Mouse (Mus musculus) lung, embryonic 16.5 days (tissue): ENCODE results near the gene Ugt1a6b. TPM values are rescaled to one million over a fixed set of nuclear protein-coding genes. Genes with fewer than 3 reads are reported as not detected.
A peak's percentile ranks its signal among the peaks of the same experiment; 100 is the strongest.

Source experiments
- ATAC-seq: fragments of 200-750 bp; cut with Nextera tagmentation; 2 replicates; pipeline ENCODE4 v1.8.0; 2017; ENCODE audit warnings: low read depth, mild to moderate bottlenecking, moderate library complexity
- H3K27ac ChIP-seq: fragments of 300-500 bp; sonication (generic); 2 replicates; pipeline ENCODE4 v1.5.1; 2014; ENCODE audit warnings: mild to moderate bottlenecking, control low read depth, low read length
- H3K27me3 ChIP-seq: fragments of 300-500 bp; sonication (generic); 2 replicates; pipeline ENCODE4 v1.6.1; 2014; ENCODE audit warnings: low read depth, low read length, mixed read lengths; ENCODE audit not compliant: control insufficient read depth, insufficient read depth
- H3K36me3 ChIP-seq: fragments of 300-500 bp; sonication (generic); 2 replicates; pipeline ENCODE4 v1.6.1; 2014; ENCODE audit warnings: low read length; ENCODE audit not compliant: control insufficient read depth, insufficient read depth
- H3K4me1 ChIP-seq: fragments of 300-500 bp; sonication (generic); replicated peaks from 2 replicates; pipeline ENCODE4 v1.6.1; 2014; ENCODE audit warnings: low read length, mixed read lengths; ENCODE audit not compliant: control insufficient read depth, insufficient read depth
- H3K4me2 ChIP-seq: fragments of 300-500 bp; sonication (generic); 2 replicates; pipeline ENCODE4 v1.6.1; 2014; ENCODE audit warnings: low read depth, low read length, control low read depth
- H3K4me3 ChIP-seq: fragments of 300-500 bp; sonication (generic); 2 replicates; pipeline ENCODE4 v1.5.1; 2014; ENCODE audit warnings: mild to moderate bottlenecking, low read length, control low read depth
- H3K9ac ChIP-seq: fragments of 300-500 bp; sonication (generic); 2 replicates; pipeline ENCODE4 v1.6.1; 2014; ENCODE audit warnings: low read length, control low read depth
- H3K9me3 ChIP-seq: fragments of 300-500 bp; sonication (generic); 2 replicates; pipeline ENCODE4 v1.6.1; 2016; ENCODE audit warnings: low read length; ENCODE audit not compliant: control insufficient read depth
- WGBS: fragments of 180-500 bp; shearing (Covaris S2); extraction: QIAGEN DNeasy Blood & Tissue Kit; methylation state at CpG from one replicate; pipeline ENCODE4 v1.1.7; 2014; 5-methylcytosine and 5-hydroxymethylcytosine counted together
- polyA plus RNA-seq: library from polyadenylated mRNA; unstranded; fragments of >200 nt; fragmentation: Nextera tagmentation; extraction: Ambion mirVana; gene quantifications from 2 replicates; pipeline ENCODE4 v1.2.1, GENCODE M21; 2015

Ugt1a6b gene
- polyA plus RNA-seq, 1 experiment from 2014 or later = 0.43 TPM

- no peak for ATAC-seq
- no peak overlapping the region for H3K27ac ChIP-seq
- H3K9ac ChIP-seq = no peak overlapping the region
- no peak overlapping the region for H3K4me3 ChIP-seq
- no peaks in the 10 kb centered on the region for H3K36me3 ChIP-seq
- H3K4me2 ChIP-seq = no peak overlapping the region
- peaks cover 90% of the 10 kb centered on the region for H3K9me3 ChIP-seq
- no peaks in the 10 kb centered on the region for H3K4me1 ChIP-seq
- WGBS = 58% methylated on average over 11 of the region's 11 CpGs
- no peaks in the 10 kb centered on the region for H3K27me3 ChIP-seq
Observed at GRCm38 (mm10) chr1:88235046-88235893, 132.2 kb downstream of the Ugt1a6b start.

GRCm38 (mm10) chr1:88235894-88236415 lies 132.9 kb downstream of the Ugt1a6b start:
- H3K9me3 ChIP-seq = peaks cover 90% of the 10 kb centered on the region
- no peaks in the 10 kb centered on the region for H3K4me1 ChIP-seq
- ATAC-seq = no peak

GRCm38 (mm10) chr1:88237311-88237710 lies 134.3 kb downstream of the Ugt1a6b start:
- no peak overlapping the region for H3K4me3 ChIP-seq
- no peak overlapping the region for H3K27ac ChIP-seq
- peaks cover 81% of the 10 kb centered on the region for H3K9me3 ChIP-seq
- no peaks in the 10 kb centered on the region for H3K36me3 ChIP-seq
- 70% methylated on average over 5 of the region's 5 CpGs for whole genome bisulfite sequencing
- H3K4me2 ChIP-seq = no peak overlapping the region
- H3K27me3 ChIP-seq = no peaks in the 10 kb centered on the region
- H3K9ac ChIP-seq = no peak overlapping the region
- H3K4me1 ChIP-seq = no peaks in the 10 kb centered on the region
- ATAC-seq = no peak

More at GRCm38 (mm10) chr1:88235894-88236415, 132.9 kb downstream of the Ugt1a6b start:
- H3K27me3 ChIP-seq = no peaks in the 10 kb centered on the region
- no peak overlapping the region for H3K27ac ChIP-seq
- whole genome bisulfite sequencing = 58% methylated on average over 4 of the region's 4 CpGs
- no peak overlapping the region for H3K4me3 ChIP-seq
- H3K4me2 ChIP-seq = no peak overlapping the region
- H3K36me3 ChIP-seq = no peaks in the 10 kb centered on the region
- no peak overlapping the region for H3K9ac ChIP-seq

- no peaks in the 10 kb centered on the region for H3K4me1 ChIP-seq
- 75% methylated on average over 6 of the region's 6 CpGs for WGBS
- no peaks in the 10 kb centered on the region for H3K27me3 ChIP-seq
- no peaks in the 10 kb centered on the region for H3K36me3 ChIP-seq
- no peak overlapping the region for H3K4me3 ChIP-seq
- H3K27ac ChIP-seq = no peak overlapping the region
- H3K9me3 ChIP-seq = peaks cover 78% of the 10 kb centered on the region
- no peak overlapping the region for H3K9ac ChIP-seq
- no peak overlapping the region for H3K4me2 ChIP-seq
- no peak; the same call in 1 of the 2 replicates for ATAC-seq
Observed at GRCm38 (mm10) chr1:88238771-88239170, 135.7 kb downstream of the Ugt1a6b start.

GRCm38 (mm10) chr1:88240072-88240471 lies 137.0 kb downstream of the Ugt1a6b start:
- Histone ChIP-seq H3K36me3 (no peaks in the 10 kb centered on the region), H3K4me1 (no peaks in the 10 kb centered on the region), H3K9ac (no peak overlapping the region), H3K9me3 (peaks cover 76% of the 10 kb centered on the region), H3K27ac (no peak overlapping the region), H3K27me3 (no peaks in the 10 kb centered on the region), H3K4me3 (no peak overlapping the region), H3K4me2 (no peak overlapping the region)
- whole genome bisulfite sequencing = 70% methylated on average over 5 of the region's 5 CpGs
- no peak for ATAC-seq

- no peaks in the 10 kb centered on the region for H3K4me1 ChIP-seq
- WGBS = 61% methylated on average over 4 of the region's 4 CpGs
- H3K27me3 ChIP-seq = no peaks in the 10 kb centered on the region
- no peak overlapping the region for H3K4me3 ChIP-seq
- H3K9ac ChIP-seq = no peak overlapping the region
- peak; percentile 3; the same call in 1 of the 2 replicates for ATAC-seq
- H3K4me2 ChIP-seq = no peak overlapping the region
- peaks cover 76% of the 10 kb centered on the region for H3K9me3 ChIP-seq
- no peaks in the 10 kb centered on the region for H3K36me3 ChIP-seq
- H3K27ac ChIP-seq = no peak overlapping the region
Observed at GRCm38 (mm10) chr1:88240579-88240978, 137.5 kb downstream of the Ugt1a6b start.

GRCm38 (mm10) chr1:88243861-88244260 lies 140.8 kb downstream of the Ugt1a6b start:
- Histone ChIP-seq H3K9me3 (peaks cover 76% of the 10 kb centered on the region), H3K9ac (no peak overlapping the region), H3K4me1 (no peaks in the 10 kb centered on the region), H3K27ac (no peak overlapping the region), H3K36me3 (no peaks in the 10 kb centered on the region), H3K4me3 (no peak overlapping the region), H3K4me2 (no peak overlapping the region), H3K27me3 (no peaks in the 10 kb centered on the region)
- 59% methylated on average over 5 of the region's 5 CpGs for WGBS
- no peak for ATAC-seq

GRCm38 (mm10) chr1:88245881-88246280 lies 142.8 kb downstream of the Ugt1a6b start:
- Histone ChIP-seq H3K4me2 (no peak overlapping the region), H3K36me3 (no peaks in the 10 kb centered on the region), H3K4me3 (no peak overlapping the region), H3K27me3 (no peaks in the 10 kb centered on the region), H3K4me1 (no peaks in the 10 kb centered on the region), H3K9me3 (peaks cover 75% of the 10 kb centered on the region), H3K9ac (no peak overlapping the region), H3K27ac (no peak overlapping the region)
- no peak for ATAC-seq
- WGBS = 76% methylated on average over 6 of the region's 6 CpGs

GRCm38 (mm10) chr1:88246386-88246785 lies 143.3 kb downstream of the Ugt1a6b start:
- ATAC-seq = no peak
- Histone ChIP-seq H3K27ac (no peak overlapping the region), H3K9ac (no peak overlapping the region), H3K27me3 (no peaks in the 10 kb centered on the region), H3K9me3 (peaks cover 75% of the 10 kb centered on the region), H3K4me2 (no peak overlapping the region), H3K36me3 (no peaks in the 10 kb centered on the region), H3K4me3 (no peak overlapping the region), H3K4me1 (no peaks in the 10 kb centered on the region)
- 42% methylated on average over 6 of the region's 6 CpGs for WGBS
